Mouse (Mus musculus): ENCODE measurements around the gene Taf6. TPM values are rescaled to one million over a fixed set of nuclear protein-coding genes. Genes with fewer than 3 reads are reported as not detected.

The Taf6 gene
- 87.3 and 88.8 TPM in 2 replicates for polyA plus RNA-seq (2015; fragmentation: Nextera tagmentation; extraction: Ambion mirVana)

GRCm38 (mm10) chr5:138186950-138187638 is at the start of gene Taf6, which contains the start of gene Cnpy4:
Gene Taf6 (minus strand): TSS chr5:138187451.
Gene Cnpy4 (plus strand): TSS chr5:138187485.
- ATAC-seq (ENCODE audit: low read depth), result peak; percentile 90
- Histone ChIP-seq H3K27ac (ENCODE audit: low read length) (peak within 1 kb of the TSS; percentile 47), H3K36me3 (ENCODE audit: control insufficient read depth, insufficient read depth, low read length) (peaks cover 10% of the 10 kb centered on the region), H3K4me3 (ENCODE audit: low read length) (peak within 1 kb of the TSS; percentile 84), H3K27me3 (ENCODE audit: control insufficient read depth, insufficient read depth, low read depth, low read length) (no peaks in the 10 kb centered on the region), H3K4me2 (ENCODE audit: low read depth, low read length) (peak within 1 kb of the TSS; percentile 68), H3K9me3 (ENCODE audit: control insufficient read depth, low read length) (no peaks in the 10 kb centered on the region), H3K9ac (ENCODE audit: low read length) (peak within 1 kb of the TSS; percentile 76), H3K4me1 (replicated peaks; ENCODE audit: control insufficient read depth, insufficient read depth, low read length) (peaks cover 14% of the 10 kb centered on the region)
- WGBS, result 0% methylated on average over 31 of the region's 31 CpGs

GRCm38 (mm10) chr5:138234224-138234623 is 47.0 kb upstream of the Taf6 start:
- no peak overlapping the region for H3K9ac ChIP-seq (ENCODE audit: low read length)
- H3K27ac ChIP-seq (ENCODE audit: low read length), result no peak overlapping the region

GRCm38 (mm10) chr5:138233778-138234177 is 46.5 kb upstream of the Taf6 start:
- 74% methylated on average over 2 of the region's 2 CpGs for WGBS
- H3K9ac ChIP-seq (ENCODE audit: low read length), result no peak overlapping the region
- H3K36me3 ChIP-seq (ENCODE audit: control insufficient read depth, insufficient read depth, low read length), result no peaks in the 10 kb centered on the region
- no peak overlapping the region for H3K4me3 ChIP-seq (ENCODE audit: low read length)
- no peaks in the 10 kb centered on the region for H3K9me3 ChIP-seq (ENCODE audit: control insufficient read depth, low read length)
- no peaks in the 10 kb centered on the region for H3K27me3 ChIP-seq (ENCODE audit: control insufficient read depth, insufficient read depth, low read depth, low read length)
- no peak overlapping the region for H3K27ac ChIP-seq (ENCODE audit: low read length)
- no peak overlapping the region for H3K4me2 ChIP-seq (ENCODE audit: low read depth, low read length)
- no peaks in the 10 kb centered on the region for H3K4me1 ChIP-seq (replicated peaks; ENCODE audit: control insufficient read depth, insufficient read depth, low read length)
- no peak for ATAC-seq (ENCODE audit: low read depth)

More at GRCm38 (mm10) chr5:138234224-138234623, 47.0 kb upstream of the Taf6 start:
- Histone ChIP-seq H3K4me2 (ENCODE audit: low read depth, low read length) (no peak overlapping the region), H3K4me1 (replicated peaks; ENCODE audit: control insufficient read depth, insufficient read depth, low read length) (no peaks in the 10 kb centered on the region), H3K27me3 (ENCODE audit: control insufficient read depth, insufficient read depth, low read depth, low read length) (no peaks in the 10 kb centered on the region), H3K4me3 (ENCODE audit: low read length) (no peak overlapping the region), H3K9me3 (ENCODE audit: control insufficient read depth, low read length) (no peaks in the 10 kb centered on the region), H3K36me3 (ENCODE audit: control insufficient read depth, insufficient read depth, low read length) (no peaks in the 10 kb centered on the region)
- ATAC-seq (ENCODE audit: low read depth), result no peak

- H3K4me2 ChIP-seq (ENCODE audit: low read depth, low read length), result no peak overlapping the region
- WGBS, result 82% methylated on average over 3 of the region's 3 CpGs
- no peak for ATAC-seq (ENCODE audit: low read depth)
- H3K36me3 ChIP-seq (ENCODE audit: control insufficient read depth, insufficient read depth, low read length), result no peaks in the 10 kb centered on the region
- no peak overlapping the region for H3K27ac ChIP-seq (ENCODE audit: low read length)
- H3K4me1 ChIP-seq (replicated peaks; ENCODE audit: control insufficient read depth, insufficient read depth, low read length), result no peaks in the 10 kb centered on the region
- H3K4me3 ChIP-seq (ENCODE audit: low read length), result no peak overlapping the region
- H3K9ac ChIP-seq (ENCODE audit: low read length), result no peak overlapping the region
- no peaks in the 10 kb centered on the region for H3K27me3 ChIP-seq (ENCODE audit: control insufficient read depth, insufficient read depth, low read depth, low read length)
- H3K9me3 ChIP-seq (ENCODE audit: control insufficient read depth, low read length), result no peaks in the 10 kb centered on the region
Observed at GRCm38 (mm10) chr5:138229511-138229910, 42.3 kb upstream of the Taf6 start.

GRCm38 (mm10) chr5:138228026-138228425 is 40.8 kb upstream of the Taf6 start:
- WGBS, result 49% methylated on average over 3 of the region's 3 CpGs
- H3K4me2 ChIP-seq (ENCODE audit: low read depth, low read length), result no peak overlapping the region
- no peak for ATAC-seq (ENCODE audit: low read depth)
- H3K27ac ChIP-seq (ENCODE audit: low read length), result no peak overlapping the region
- no peak overlapping the region for H3K4me3 ChIP-seq (ENCODE audit: low read length)
- H3K36me3 ChIP-seq (ENCODE audit: control insufficient read depth, insufficient read depth, low read length), result no peaks in the 10 kb centered on the region
- no peaks in the 10 kb centered on the region for H3K4me1 ChIP-seq (replicated peaks; ENCODE audit: control insufficient read depth, insufficient read depth, low read length)
- no peaks in the 10 kb centered on the region for H3K27me3 ChIP-seq (ENCODE audit: control insufficient read depth, insufficient read depth, low read depth, low read length)
- no peak overlapping the region for H3K9ac ChIP-seq (ENCODE audit: low read length)
- no peaks in the 10 kb centered on the region for H3K9me3 ChIP-seq (ENCODE audit: control insufficient read depth, low read length)

GRCm38 (mm10) chr5:138227367-138227766 is 40.1 kb upstream of the Taf6 start:
- no peak overlapping the region for H3K27ac ChIP-seq (ENCODE audit: low read length)
- no peak overlapping the region for H3K9ac ChIP-seq (ENCODE audit: low read length)
- no peaks in the 10 kb centered on the region for H3K27me3 ChIP-seq (ENCODE audit: control insufficient read depth, insufficient read depth, low read depth, low read length)
- no peaks in the 10 kb centered on the region for H3K4me1 ChIP-seq (replicated peaks; ENCODE audit: control insufficient read depth, insufficient read depth, low read length)
- no peaks in the 10 kb centered on the region for H3K9me3 ChIP-seq (ENCODE audit: control insufficient read depth, low read length)
- H3K36me3 ChIP-seq (ENCODE audit: control insufficient read depth, insufficient read depth, low read length), result no peaks in the 10 kb centered on the region
- H3K4me2 ChIP-seq (ENCODE audit: low read depth, low read length), result no peak overlapping the region
- no peak for ATAC-seq (ENCODE audit: low read depth)
- no peak overlapping the region for H3K4me3 ChIP-seq (ENCODE audit: low read length)
- WGBS, result 51% methylated on average over 2 of the region's 2 CpGs

GRCm38 (mm10) chr5:138226491-138226890 is 39.2 kb upstream of the Taf6 start:
- no peaks in the 10 kb centered on the region for H3K27me3 ChIP-seq (ENCODE audit: control insufficient read depth, insufficient read depth, low read depth, low read length)
- H3K36me3 ChIP-seq (ENCODE audit: control insufficient read depth, insufficient read depth, low read length), result no peaks in the 10 kb centered on the region
- ATAC-seq (ENCODE audit: low read depth), result no peak
- no peak overlapping the region for H3K9ac ChIP-seq (ENCODE audit: low read length)
- no peak overlapping the region for H3K27ac ChIP-seq (ENCODE audit: low read length)
- no peak overlapping the region for H3K4me2 ChIP-seq (ENCODE audit: low read depth, low read length)
- H3K4me1 ChIP-seq (replicated peaks; ENCODE audit: control insufficient read depth, insufficient read depth, low read length), result no peaks in the 10 kb centered on the region
- no peak overlapping the region for H3K4me3 ChIP-seq (ENCODE audit: low read length)
- H3K9me3 ChIP-seq (ENCODE audit: control insufficient read depth, low read length), result no peaks in the 10 kb centered on the region
- WGBS, result 69% methylated on average over 4 of the region's 4 CpGs

- Histone ChIP-seq H3K4me3 (ENCODE audit: low read length) (no peak within 1 kb of the TSS), H3K4me2 (ENCODE audit: low read depth, low read length) (no peak within 1 kb of the TSS), H3K9ac (ENCODE audit: low read length) (no peak within 1 kb of the TSS), H3K4me1 (replicated peaks; ENCODE audit: control insufficient read depth, insufficient read depth, low read length) (no peaks in the 10 kb centered on the region), H3K9me3 (ENCODE audit: control insufficient read depth, low read length) (no peaks in the 10 kb centered on the region), H3K27ac (ENCODE audit: low read length) (no peak within 1 kb of the TSS), H3K27me3 (ENCODE audit: control insufficient read depth, insufficient read depth, low read depth, low read length) (no peaks in the 10 kb centered on the region), H3K36me3 (ENCODE audit: control insufficient read depth, insufficient read depth, low read length) (no peaks in the 10 kb centered on the region)
- ATAC-seq (ENCODE audit: low read depth), result no peak
- WGBS, result 53% methylated on average over 2 of the region's 2 CpGs
Observed at GRCm38 (mm10) chr5:138225700-138226099, 38.4 kb upstream of the Taf6 start, which contains the start of gene Nxpe5. Gene Nxpe5 (plus strand): TSS chr5:138225898.

GRCm38 (mm10) chr5:138223287-138223686 is 36.0 kb upstream of the Taf6 start:
- no peak overlapping the region for H3K27ac ChIP-seq (ENCODE audit: low read length)
- H3K9me3 ChIP-seq (ENCODE audit: control insufficient read depth, low read length), result no peaks in the 10 kb centered on the region
- no peak for ATAC-seq (ENCODE audit: low read depth)
- H3K27me3 ChIP-seq (ENCODE audit: control insufficient read depth, insufficient read depth, low read depth, low read length), result no peaks in the 10 kb centered on the region
- H3K4me2 ChIP-seq (ENCODE audit: low read depth, low read length), result no peak overlapping the region
- no peak overlapping the region for H3K9ac ChIP-seq (ENCODE audit: low read length)
- H3K36me3 ChIP-seq (ENCODE audit: control insufficient read depth, insufficient read depth, low read length), result no peaks in the 10 kb centered on the region
- no peaks in the 10 kb centered on the region for H3K4me1 ChIP-seq (replicated peaks; ENCODE audit: control insufficient read depth, insufficient read depth, low read length)
- WGBS, result 44% methylated on average over 3 of the region's 3 CpGs
- H3K4me3 ChIP-seq (ENCODE audit: low read length), result no peak overlapping the region

Measured in lung, embryonic 16.5 days (tissue).